Mouse (Mus musculus) 416B (cell line): ENCODE data around the gene Aldoc.

Experiments
- DNase-seq: peaks from one replicate; pipeline ENCODE4 v3.0.0; 2011; ENCODE audit warnings: low read depth

Gene Aldoc

DNA sequence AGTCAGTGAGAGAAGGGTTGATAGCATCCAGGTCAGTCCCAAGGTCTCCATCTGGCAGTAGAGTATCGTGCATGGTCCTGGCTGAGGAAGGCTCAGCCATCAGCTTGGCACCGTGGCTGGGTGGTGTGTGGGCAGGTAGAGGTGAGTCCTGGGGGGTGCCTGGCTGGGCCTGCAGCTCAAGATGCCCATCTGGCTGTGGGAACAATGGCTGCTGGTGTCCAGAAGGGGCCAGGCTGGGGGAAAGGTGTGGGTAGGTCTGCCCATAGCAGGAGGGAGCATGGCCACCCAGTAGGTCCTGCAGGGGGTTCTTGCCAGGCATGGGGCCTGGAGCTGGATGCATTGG lies 38.0 kb downstream of the Aldoc start:
- no peak for DNase-seq

DNA sequence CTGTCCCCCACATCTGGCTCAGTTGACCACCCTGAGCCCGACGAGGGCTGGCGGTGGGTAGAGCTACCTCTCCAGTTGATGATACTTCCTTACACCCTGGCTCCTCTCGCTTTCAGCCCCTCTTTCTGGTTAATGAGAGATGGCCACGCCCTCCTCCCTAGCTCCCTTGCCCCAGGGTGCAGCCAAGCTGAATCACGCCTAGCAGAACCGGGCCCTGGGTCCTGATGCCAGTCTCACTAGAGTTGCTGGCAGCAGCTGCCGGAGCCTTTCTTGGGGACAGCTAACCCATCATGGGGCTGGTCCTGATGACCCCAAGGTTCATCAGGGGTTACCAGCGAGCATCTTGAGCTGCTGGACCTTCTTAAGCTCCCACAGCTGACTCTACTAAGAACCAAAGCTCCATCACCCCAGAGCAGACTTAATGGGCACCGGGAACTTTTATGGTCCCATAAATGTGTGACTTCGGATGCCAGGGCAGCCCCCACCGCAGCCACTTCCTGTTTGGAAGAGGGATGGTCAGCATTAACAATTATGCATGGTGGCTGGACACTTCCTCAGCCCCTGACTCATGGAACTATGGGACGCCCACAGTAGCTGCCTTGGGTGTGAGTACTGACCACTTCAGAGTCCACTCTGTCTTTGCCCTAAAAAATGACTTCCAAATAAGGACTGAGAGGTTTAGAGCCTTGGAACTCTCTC lies 40.7 kb downstream of the Aldoc start:
- no peak for DNase-seq

DNA sequence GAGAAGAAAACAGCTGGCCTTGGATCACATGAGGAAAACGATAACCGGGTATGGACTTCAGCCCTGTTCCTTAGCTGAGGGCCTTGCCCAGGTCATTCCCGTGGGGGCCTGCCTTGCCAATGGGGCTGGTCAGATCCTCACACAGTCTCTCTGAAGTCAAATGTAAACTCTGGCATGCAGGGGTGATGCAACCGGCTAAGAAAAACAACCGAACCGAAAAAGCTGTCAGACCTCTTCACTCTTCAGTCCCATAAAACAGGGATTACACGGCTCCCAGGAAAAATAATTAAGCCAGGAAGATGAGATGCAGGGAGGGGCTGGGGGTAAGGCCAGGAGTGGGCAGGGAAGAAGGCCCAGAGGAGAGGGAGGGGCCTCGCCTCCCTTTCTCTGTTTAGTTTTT lies 41.3 kb downstream of the Aldoc start:
- DNase-seq: no peak

DNA sequence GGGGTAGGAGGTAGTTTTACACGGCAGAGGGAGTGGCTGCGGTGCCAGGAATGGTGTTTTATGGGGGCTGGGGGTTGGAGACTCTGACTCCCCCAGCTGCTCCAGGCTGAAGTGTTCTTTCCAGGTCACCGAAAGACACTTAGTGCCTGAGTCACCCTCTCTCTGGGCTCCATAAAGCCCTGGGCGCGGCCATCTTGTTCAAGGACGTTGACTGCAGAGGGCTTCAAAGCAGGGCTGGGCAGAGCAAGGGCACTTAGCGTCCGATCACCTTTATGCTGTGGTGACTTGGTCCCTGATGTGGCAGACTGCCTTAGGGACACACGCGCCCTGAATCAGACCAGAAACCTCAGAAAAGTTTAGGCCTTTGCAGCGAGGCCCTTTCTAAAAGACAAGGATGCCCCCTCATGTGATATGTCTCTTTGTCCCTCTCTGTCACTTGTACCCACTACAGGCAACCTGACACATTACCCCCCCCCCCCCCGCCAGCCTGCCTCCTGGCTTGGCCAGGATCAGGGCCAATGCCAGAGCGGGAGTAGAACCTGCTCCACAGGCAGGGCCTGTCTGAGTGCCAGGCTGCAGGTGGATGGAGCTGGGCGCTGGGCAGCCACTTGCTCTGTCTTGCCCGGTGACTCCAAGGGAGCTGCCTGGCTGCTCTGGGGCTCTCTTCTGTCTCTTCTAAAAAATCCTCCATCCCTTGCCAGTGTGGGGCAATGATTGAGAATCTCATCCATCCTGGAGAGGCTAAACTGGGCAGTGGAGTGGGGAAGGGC lies 44.9 kb downstream of the Aldoc start:
- no peak for DNase-seq

DNA sequence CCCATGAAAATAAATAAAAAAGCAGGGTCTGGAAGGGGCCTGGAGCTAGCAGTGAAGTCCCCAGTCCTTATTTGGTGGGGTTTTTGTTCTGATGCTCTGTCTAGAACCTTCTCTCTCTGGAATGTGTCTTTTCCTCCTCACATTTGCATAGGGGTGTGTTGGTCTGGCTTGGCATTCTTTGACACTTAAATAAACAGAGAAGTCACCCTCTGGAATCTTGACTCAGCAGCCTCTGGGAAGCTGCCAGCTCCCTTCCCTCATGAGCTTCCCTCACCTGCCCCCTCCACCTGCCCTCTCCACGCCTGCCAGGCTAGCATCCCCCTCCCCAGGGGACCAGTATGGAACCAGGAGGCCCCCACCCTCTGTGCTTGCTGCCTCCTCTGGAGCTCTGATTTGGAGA lies 47.6 kb downstream of the Aldoc start:
- DNase-seq: no peak

DNA sequence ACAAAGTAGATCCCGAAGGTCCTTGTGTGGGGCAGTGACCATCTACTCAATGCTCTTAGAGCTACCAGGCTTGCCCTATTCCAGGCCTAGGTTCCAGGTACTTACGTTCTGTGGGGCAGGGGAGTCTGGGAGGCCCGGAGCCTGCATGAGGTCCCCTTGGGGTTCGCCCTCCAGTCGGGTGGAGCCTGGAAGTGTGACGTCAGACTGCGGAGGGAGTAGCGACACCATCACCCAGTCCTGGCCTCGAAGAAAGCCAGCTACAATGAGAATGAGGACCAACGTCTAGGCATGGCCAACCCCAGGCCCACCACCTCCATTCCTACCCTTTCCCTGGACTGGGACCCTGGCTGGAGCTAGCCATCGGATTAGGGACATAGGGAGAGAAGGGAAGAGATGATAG lies 48.9 kb downstream of the Aldoc start:
- DNase-seq: no peak

DNA sequence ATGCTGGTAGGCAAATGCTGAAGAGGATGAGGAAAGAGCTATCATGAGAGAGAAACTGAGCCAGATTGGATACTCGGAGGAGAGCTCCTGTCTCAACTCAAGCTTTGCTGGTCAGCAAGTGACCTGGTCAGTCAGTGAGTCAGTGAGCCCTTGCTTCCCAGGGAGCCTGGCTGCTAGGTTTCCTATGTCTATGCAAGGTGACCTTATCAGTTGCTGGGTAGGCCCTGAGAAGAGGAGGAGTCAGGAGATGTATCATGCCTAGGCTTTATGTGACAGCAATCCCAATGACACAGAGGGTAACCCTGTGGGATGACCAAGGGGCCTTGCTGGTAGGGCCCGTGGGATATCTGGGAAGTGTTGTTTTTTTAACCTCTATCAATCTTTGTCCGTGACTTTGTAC lies 49.4 kb downstream of the Aldoc start:
- no peak for DNase-seq

DNA sequence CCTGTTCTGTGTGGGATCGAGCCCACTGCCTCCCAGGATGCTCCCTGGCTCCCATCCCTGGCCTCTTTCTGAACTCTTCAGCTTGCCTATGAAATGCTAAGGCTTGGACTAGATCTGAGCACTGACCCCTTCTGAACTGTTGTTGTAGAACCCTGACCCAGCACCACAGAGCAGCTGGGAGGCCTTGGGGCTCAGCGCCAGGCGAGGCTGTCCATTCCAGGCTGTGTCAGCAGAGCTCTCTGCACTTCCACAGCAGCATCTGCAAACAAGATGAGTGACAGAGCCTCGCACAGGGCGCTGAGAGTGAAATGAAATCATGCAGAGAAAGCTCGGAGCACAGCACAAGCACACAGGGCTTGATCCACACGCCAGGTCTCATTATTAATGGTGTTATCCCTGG lies 49.8 kb downstream of the Aldoc start:
- no peak for DNase-seq

DNA sequence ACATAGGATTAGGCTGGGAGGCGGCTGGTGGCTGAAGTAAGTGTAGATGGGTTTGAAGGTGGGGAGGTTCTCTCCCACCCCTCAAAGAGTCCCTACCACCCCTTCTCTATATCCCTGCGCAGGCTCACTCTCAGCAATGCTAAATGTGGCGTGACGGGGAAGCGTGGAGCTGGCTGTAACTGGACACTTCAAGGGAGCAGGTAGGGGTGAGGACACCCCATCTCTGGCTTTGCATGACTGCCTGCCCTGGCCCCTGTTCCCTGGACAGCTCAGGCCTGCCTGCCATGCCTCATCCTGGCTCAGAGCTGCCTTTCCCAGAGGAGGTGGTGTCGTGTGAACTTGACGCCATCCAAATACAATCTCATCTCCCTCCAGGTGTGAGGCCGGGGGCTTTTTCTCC lies 51.4 kb downstream of the Aldoc start:
- no peak for DNase-seq
